Mouse (Mus musculus) CH12.LX (cell line): ENCODE measurements around the gene Ripply1. TPM values are rescaled to one million over a fixed set of nuclear protein-coding genes. Genes with fewer than 3 reads are reported as not detected.
"Not testable (repeated sequence)": the region's sequence is repeated elsewhere in the genome, so short reads cannot be mapped to it uniquely, and the experiment has no call there.

Experiments
- DNase-seq: peaks from one replicate; pipeline ENCODE4 v3.0.0-alpha.2; 2013; ENCODE audit errors: extremely low read depth
- H3K27ac ChIP-seq: 2 replicates; pipeline ENCODE4 v1.5.1; 2012; ENCODE audit warnings: low read depth, mild to moderate bottlenecking, control low read depth, moderate library complexity; ENCODE audit not compliant: insufficient read depth
- H3K27me3 ChIP-seq: replicated peaks from 2 replicates; pipeline ENCODE3; 2012; ENCODE audit warnings: inconsistent platforms
- H3K36me3 ChIP-seq, 2 experiments: replicated peaks in 1 of 2; 2 replicates each; pipeline versions ENCODE3 to v1.6.1; 2012; ENCODE audit warnings: inconsistent platforms in 1 of 2, low read length in 1 of 2, mild to moderate bottlenecking in 1 of 2, mixed read lengths in 1 of 2, moderate library complexity in 1 of 2; ENCODE audit not compliant: control insufficient read depth in 1 of 2, insufficient read depth in 1 of 2
- H3K4me1 ChIP-seq, 2 experiments: 2 replicates each; pipeline ENCODE4 v1.6.1; 2012; ENCODE audit warnings: inconsistent platforms in 1 of 2, moderate library complexity in 1 of 2; ENCODE audit not compliant: insufficient read depth in 2 of 2, control insufficient read depth in 1 of 2
- H3K4me2 ChIP-seq: 2 replicates; pipeline ENCODE4 v1.6.1; 2012; ENCODE audit warnings: low read depth, mild to moderate bottlenecking, control low read depth; ENCODE audit not compliant: poor library complexity, insufficient read depth, severe bottlenecking
- H3K4me3 ChIP-seq, 3 experiments: fragments of 150-350 bp in 1 of 3; sonication (generic) in 1 of 3; replicated peaks in 1 of 3; 2 replicates each; pipeline versions ENCODE3 to v1.5.1; 2011 to 2012; ENCODE audit warnings: low read depth in 2 of 3, low read length in 2 of 3, mild to moderate bottlenecking in 2 of 3, moderate library complexity in 2 of 3, control low read depth in 1 of 3, improper control_type of control experiment in 1 of 3, inconsistent platforms in 1 of 3, mixed read lengths in 1 of 3; ENCODE audit not compliant: poor library complexity in 1 of 3
- H3K79me2 ChIP-seq: replicated peaks from 2 replicates; pipeline ENCODE4 v1.6.1; 2012; ENCODE audit warnings: mild to moderate bottlenecking, moderate library complexity; ENCODE audit not compliant: control insufficient read depth, poor library complexity, insufficient read depth, severe bottlenecking; ENCODE audit errors: extremely low read depth
- H3K9ac ChIP-seq: 2 replicates; pipeline ENCODE4 v1.6.1; 2012; ENCODE audit warnings: low read depth, mild to moderate bottlenecking, control low read depth, moderate library complexity; ENCODE audit not compliant: insufficient read depth
- H3K9me3 ChIP-seq: replicated peaks from 2 replicates; pipeline ENCODE3; 2012; ENCODE audit warnings: low read length, inconsistent platforms, mixed read lengths
- BHLHE40 ChIP-seq: IDR thresholded peaks from 2 replicates; pipeline ENCODE4 v1.6.1; 2011; ENCODE audit warnings: mild to moderate bottlenecking, low read depth, low read length, improper control_type of control experiment
- CHD1 ChIP-seq: IDR thresholded peaks from 2 replicates; pipeline ENCODE4 v1.6.1; 2012; ENCODE audit warnings: low read depth, low read length, improper control_type of control experiment, inconsistent platforms
- CHD2 ChIP-seq: IDR thresholded peaks from 2 replicates; pipeline ENCODE4 v1.6.1; 2011; ENCODE audit warnings: low read length, improper control_type of control experiment
- CTCF ChIP-seq, 2 experiments: IDR thresholded peaks in 1 of 2; conservative IDR thresholded peaks in 1 of 2; 2 replicates each; pipeline ENCODE4 v1.5.1; 2011 to 2012; ENCODE audit warnings: low read depth in 2 of 2, low read length in 2 of 2, improper control_type of control experiment in 1 of 2, inconsistent platforms in 1 of 2, mild to moderate bottlenecking in 1 of 2, moderate library complexity in 1 of 2
- ELF1 ChIP-seq: IDR thresholded peaks from 2 replicates; pipeline ENCODE4 v1.6.1; 2014; ENCODE audit warnings: low read depth, mild to moderate bottlenecking, inconsistent platforms, low read length, improper control_type of control experiment
- JUND ChIP-seq: conservative IDR thresholded peaks from 2 replicates; pipeline ENCODE4 v1.6.1; 2011; ENCODE audit warnings: low read depth, low read length, improper control_type of control experiment
- MAX ChIP-seq: IDR thresholded peaks from 2 replicates; pipeline ENCODE4 v1.6.1; 2011; ENCODE audit warnings: low read length, improper control_type of control experiment
- NELFE ChIP-seq: IDR thresholded peaks from 2 replicates; pipeline ENCODE4 v1.6.1; 2011; ENCODE audit warnings: low read depth, low read length, improper control_type of control experiment
- NRF1 ChIP-seq: IDR thresholded peaks from 2 replicates; pipeline ENCODE4 v1.6.1; 2014; ENCODE audit warnings: low read depth, mild to moderate bottlenecking, inconsistent platforms, low read length, improper control_type of control experiment, moderate library complexity
- RAD21 ChIP-seq: IDR thresholded peaks from 2 replicates; pipeline ENCODE4 v1.6.1; 2011; ENCODE audit warnings: low read depth, mild to moderate bottlenecking, low read length, improper control_type of control experiment, moderate library complexity
- RCOR1 ChIP-seq: conservative IDR thresholded peaks from 2 replicates; pipeline ENCODE4 v1.6.1; 2012; ENCODE audit warnings: low read depth, mild to moderate bottlenecking, inconsistent platforms, low read length, improper control_type of control experiment
- SMC3 ChIP-seq: IDR thresholded peaks from 2 replicates; pipeline ENCODE4 v1.6.1; 2011; ENCODE audit warnings: low read depth, low read length, improper control_type of control experiment
- TCF12 ChIP-seq: IDR thresholded peaks from 2 replicates; pipeline ENCODE4 v1.6.1; 2014; ENCODE audit warnings: low read depth, mild to moderate bottlenecking, inconsistent platforms, low read length, improper control_type of control experiment
- UBTF ChIP-seq: IDR thresholded peaks from 2 replicates; pipeline ENCODE4 v1.6.1; 2012; ENCODE audit warnings: low read depth, mild to moderate bottlenecking, inconsistent platforms, low read length, improper control_type of control experiment, moderate library complexity
- ZMIZ1 ChIP-seq: IDR thresholded peaks from 2 replicates; pipeline ENCODE4 v1.6.1; 2012; ENCODE audit warnings: low read depth, mild to moderate bottlenecking, inconsistent platforms, low read length, improper control_type of control experiment
- ZNF384 ChIP-seq: IDR thresholded peaks from 2 replicates; pipeline ENCODE4 v1.6.1; 2012; ENCODE audit warnings: low read depth, low read length, improper control_type of control experiment, inconsistent platforms
- dilution Hi-C: fragments of 300-500 bp; cut with MboI; formaldehyde crosslinking; loops from 2 replicates; pipeline ENCODE4 v1.14.3; 2020; ENCODE audit warnings: low sequenced_read_pairs; ENCODE audit not compliant: extremely low pct_unique_long_range_greater_than_20kb, extremely low pct_ligation_motif_present
- in situ Hi-C: fragments of 300-500 bp; cut with MboI; formaldehyde crosslinking; loops from 3 replicates; pipeline ENCODE4 v1.14.3; 2019; ENCODE audit warnings: low sequenced_read_pairs, low pct_ligation_motif_present, low pct_unique_long_range_greater_than_20kb, mixed read lengths
- polyA plus RNA-seq: library from polyadenylated mRNA; unstranded; fragments of >175 nt; gene quantifications from 2 replicates; pipeline ENCODE4 v1.2.1, GENCODE M21; 2012; ENCODE audit warnings: low read depth; ENCODE audit not compliant: insufficient read length
- total RNA-seq, 2 experiments: library from RNA; depleted of rRNA; stranded (reverse); fragments of 300-350 nt in 1 of 2; fragments of >200 nt in 1 of 2; gene quantifications; 2 replicates each; pipeline ENCODE4 v1.2.3; 2012 to 2014

Ripply1 gene
- total and polyA plus RNA-seq, 3 experiments: not detected

- Histone ChIP-seq H3K79me2 (no peaks in the 10 kb centered on the region), H3K4me1 (no peaks in the 10 kb centered on the region), H3K4me3 (no peak overlapping the region), H3K9ac (no peak overlapping the region), H3K36me3 (no peaks in the 10 kb centered on the region), H3K27me3 (no peaks in the 10 kb centered on the region), H3K9me3 (no peaks in the 10 kb centered on the region), H3K27ac (no peak overlapping the region), H3K4me2 (no peak overlapping the region)
- dilution Hi-C loops (no loop called here), in situ Hi-C loops (loop anchor here (10.0 kb wide), 1 partner anchor 65 kb away; no protein-coding TSS in a partner anchor)
- no peak for TF ChIP-seq MAX
- TF ChIP-seq ZNF384: no peak
- no peak for TF ChIP-seq ZMIZ1
- TF ChIP-seq CHD2: no peak
- TF ChIP-seq CHD1: no peak
- TF ChIP-seq TCF12: no peak
- TF ChIP-seq RAD21: no peak
- TF ChIP-seq BHLHE40: no peak
- no peak for TF ChIP-seq ELF1
- TF ChIP-seq UBTF: no peak
- TF ChIP-seq SMC3: no peak
- no peak for TF ChIP-seq NELFE
- no peak for DNase-seq
These were observed 12.0 kb downstream of the Ripply1 start for GRCm38 (mm10) chrX:139769975-139770637.

GRCm38 (mm10) chrX:139762546-139762945 lies 19.6 kb downstream of the Ripply1 start:
- no peaks in the 10 kb centered on the region for H3K79me2 ChIP-seq
- no peak overlapping the region for H3K4me3 ChIP-seq
- peak; percentile 44 for DNase-seq
- TF ChIP-seq RCOR1 (no peak), RAD21 (peak; percentile 64), MAX (no peak), NRF1 (no peak), SMC3 (peak; percentile 58), JUND (no peak), CTCF (conservative IDR thresholded peaks at IDR 0.05 in 1 of 2, IDR thresholded peaks at IDR 0.05 in 1 of 2; ENCODE audit: low read depth in 2 of 2, low read length in 2 of 2) (peak in 1 of 2 experiments; percentile 70; a peak in 2 of 4 replicates)
- in situ Hi-C loops: no loop called here
- dilution Hi-C loops: no loop called here
- no peak overlapping the region for H3K27ac ChIP-seq
- H3K4me1 ChIP-seq: no peaks in the 10 kb centered on the region
- H3K9me3 ChIP-seq: no peaks in the 10 kb centered on the region
- H3K4me2 ChIP-seq: no peak overlapping the region
- no peaks in the 10 kb centered on the region for H3K27me3 ChIP-seq
- no peak overlapping the region for H3K9ac ChIP-seq
- no peaks in the 10 kb centered on the region for H3K36me3 ChIP-seq

- H3K4me1 ChIP-seq, H3K36me3 ChIP-seq, in situ Hi-C loops, H3K27ac ChIP-seq, H3K4me2 ChIP-seq, H3K27me3 ChIP-seq, DNase-seq, H3K9me3 ChIP-seq, H3K9ac ChIP-seq, dilution Hi-C loops, H3K4me3 ChIP-seq, H3K79me2 ChIP-seq: not testable (repeated sequence)
These were observed 23.5 kb downstream of the Ripply1 start for GRCm38 (mm10) chrX:139758634-139759033.
